Mouse (Mus musculus) liver, embryonic 13.5 days (tissue): ENCODE measurements around the gene Syde1. TPM values are rescaled to one million over a fixed set of nuclear protein-coding genes. Genes with fewer than 3 reads are reported as not detected.
"Not testable (repeated sequence)": the region's sequence is repeated elsewhere in the genome, so short reads cannot be mapped to it uniquely, and the experiment has no call there.

ENCODE experiments used
- ATAC-seq: fragments of 200-750 bp; cut with Nextera tagmentation; 2 replicates; pipeline ENCODE4 v1.8.0; 2017; ENCODE audit warnings: low read depth, mild to moderate bottlenecking, moderate number of reproducible peaks, moderate library complexity
- DNase-seq: peaks from one replicate; pipeline ENCODE4 v3.0.0; 2022
- H3K27ac ChIP-seq: fragments of 300-500 bp; sonication (generic); 2 replicates; pipeline ENCODE4 v1.5.1; 2015; ENCODE audit warnings: moderate library complexity, mild to moderate bottlenecking, inconsistent platforms
- H3K27me3 ChIP-seq: fragments of 300-500 bp; sonication (generic); 2 replicates; pipeline ENCODE4 v1.6.1; 2015; ENCODE audit warnings: mild to moderate bottlenecking, inconsistent platforms
- H3K36me3 ChIP-seq: fragments of 300-500 bp; sonication (generic); 2 replicates; pipeline ENCODE4 v1.6.1; 2015; ENCODE audit warnings: mild to moderate bottlenecking, inconsistent platforms
- H3K4me1 ChIP-seq: fragments of 300-500 bp; sonication (generic); replicated peaks from 2 replicates; pipeline ENCODE4 v1.6.1; 2015; ENCODE audit warnings: inconsistent platforms
- H3K4me2 ChIP-seq: fragments of 300-500 bp; sonication (generic); 2 replicates; pipeline ENCODE4 v1.6.1; 2015; ENCODE audit warnings: inconsistent platforms, mild to moderate bottlenecking, moderate library complexity
- H3K4me3 ChIP-seq: fragments of 300-500 bp; sonication (generic); replicated peaks from 2 replicates; pipeline ENCODE4 v1.5.1; 2015; ENCODE audit warnings: mild to moderate bottlenecking, inconsistent platforms
- H3K9ac ChIP-seq: fragments of 300-500 bp; sonication (generic); 2 replicates; pipeline ENCODE4 v1.6.1; 2015; ENCODE audit warnings: mild to moderate bottlenecking, inconsistent platforms
- H3K9me3 ChIP-seq: fragments of 300-500 bp; sonication (generic); replicated peaks from 2 replicates; pipeline ENCODE4 v1.6.1; 2016; ENCODE audit warnings: inconsistent platforms
- WGBS: fragments of 180-500 bp; shearing (Covaris S2); methylation state at CpG from one replicate; pipeline ENCODE4 v1.1.7; 2015; ENCODE audit not compliant: insufficient replicate concordance; 5-methylcytosine and 5-hydroxymethylcytosine counted together
- polyA plus RNA-seq: library from polyadenylated mRNA; unstranded; fragments of >200 nt; fragmentation: Nextera tagmentation; extraction: Ambion mirVana; gene quantifications from 2 replicates; pipeline ENCODE4 v1.2.1, GENCODE M21; 2015

Gene Syde1
- polyA plus RNA-seq = 1.8 TPM in 2 replicates

DNA sequence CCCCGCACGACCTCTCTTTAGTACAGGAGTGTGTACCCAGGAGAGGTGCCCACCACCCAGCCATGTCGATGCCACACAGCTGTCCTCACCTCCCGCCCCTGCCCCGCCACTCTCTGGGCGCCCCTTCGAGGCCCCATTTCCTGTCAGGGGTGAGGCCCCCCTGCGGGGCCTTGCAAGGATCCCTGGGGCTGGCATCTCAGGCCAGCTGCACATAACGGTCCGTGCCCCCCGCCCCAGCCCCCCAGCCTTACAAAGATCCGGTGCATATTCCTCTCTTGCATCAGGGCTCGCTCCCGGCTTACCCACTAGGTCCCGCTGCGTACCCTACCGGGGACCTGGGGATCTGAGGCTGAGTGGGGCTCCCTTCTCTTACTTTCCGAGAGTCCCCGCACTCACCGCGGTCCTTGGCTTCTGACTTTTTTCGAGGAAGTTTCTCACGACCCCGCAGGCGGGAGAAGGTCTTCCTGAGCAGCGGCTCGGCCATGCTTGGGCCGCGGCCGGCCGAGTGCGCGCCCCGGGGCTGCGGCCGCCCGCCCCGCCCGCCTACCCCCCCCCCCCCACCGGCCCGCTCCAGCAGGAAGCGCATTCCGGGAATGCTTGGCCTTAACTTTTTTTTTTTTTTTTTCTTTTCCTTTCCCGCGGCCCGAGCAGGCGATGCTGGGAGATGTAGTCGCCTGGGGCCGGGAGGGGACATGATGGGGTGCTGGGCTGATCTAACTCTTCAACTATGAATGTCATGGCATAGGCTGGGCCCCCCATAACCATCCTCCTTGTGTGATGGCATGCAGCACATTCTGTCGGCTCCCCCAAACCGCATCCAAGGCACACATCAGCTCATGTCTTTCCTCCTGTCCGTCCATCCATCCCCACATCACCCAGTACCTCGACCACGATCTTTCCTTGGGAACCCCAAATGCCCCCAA, at the start of gene Syde1:
Gene Syde1, minus strand, starts transcription at position 559 of the 923 bp plus-strand sequence.
- WGBS = 5% methylated on average over 44 of the region's 54 CpGs
- DNase-seq (no peak), ATAC-seq (0 out of 2 replicates have a peak, but pooled peaks have one; percentile 47)
- H3K36me3 ChIP-seq = peaks cover 9% of the 10 kb centered on the region
- peaks cover 72% of the 10 kb centered on the region for H3K27me3 ChIP-seq
- peak within 1 kb of the TSS; percentile 57 for H3K4me2 ChIP-seq
- no peaks in the 10 kb centered on the region for H3K9me3 ChIP-seq
- H3K4me1 ChIP-seq = peaks cover 3% of the 10 kb centered on the region; the same call in 1 of the 2 replicates
- H3K9ac ChIP-seq = peak within 1 kb of the TSS; percentile 52
- H3K27ac ChIP-seq = peak within 1 kb of the TSS; percentile 37
- H3K4me3 ChIP-seq = peak within 1 kb of the TSS; percentile 52

DNA sequence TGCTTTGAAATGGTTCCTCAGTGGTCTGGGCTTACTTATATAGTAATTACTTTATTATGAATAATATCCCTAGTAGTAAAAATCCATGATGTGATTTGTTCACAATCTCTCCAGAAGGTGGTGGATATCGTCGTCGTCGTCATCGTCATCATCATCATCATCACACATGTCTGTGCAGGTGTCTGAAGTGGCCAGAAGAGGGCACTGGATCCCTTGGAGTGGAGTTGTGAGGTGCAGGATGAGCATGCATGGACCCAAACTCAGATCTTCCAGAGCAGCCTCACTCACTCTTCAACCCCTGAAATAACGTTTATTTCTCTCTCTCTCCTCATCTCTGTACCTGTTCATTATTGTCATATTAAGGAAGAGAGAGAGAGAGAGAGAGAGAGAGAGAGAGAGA, 40.5 kb upstream of the Syde1 start:
- 14% methylated on average over 6 of the region's 6 CpGs for WGBS
- ATAC-seq (no peak), DNase-seq (no peak)

DNA sequence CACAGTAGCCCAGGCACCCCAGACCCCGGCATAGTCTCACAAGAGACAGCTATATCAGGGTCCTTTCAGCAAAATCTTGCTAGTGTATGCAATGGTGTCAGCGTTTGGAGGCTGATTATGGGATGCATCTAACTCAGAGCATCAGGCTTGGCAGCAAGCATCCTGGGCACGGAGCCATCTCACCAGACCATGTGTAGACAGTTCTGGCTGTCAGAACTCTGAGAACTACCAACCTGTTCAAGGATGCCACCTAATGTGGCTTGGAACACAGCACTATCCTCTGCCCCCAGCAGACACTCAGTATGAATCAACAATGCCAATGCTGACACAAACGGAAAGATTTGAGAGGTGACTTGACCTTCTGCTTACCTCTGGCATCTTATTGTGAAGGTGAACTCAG, 38.4 kb upstream of the Syde1 start:
- 58% methylated on average over 4 of the region's 4 CpGs for WGBS
- DNase-seq = no peak
- Histone ChIP-seq H3K4me3 (no peak overlapping the region), H3K27ac (no peak overlapping the region), H3K4me1 (no peaks in the 10 kb centered on the region), H3K9ac (no peak overlapping the region), H3K9me3 (no peaks in the 10 kb centered on the region), H3K27me3 (no peaks in the 10 kb centered on the region), H3K36me3 (no peaks in the 10 kb centered on the region), H3K4me2 (no peak overlapping the region)
- ATAC-seq = no peak

More for the DNA sequence above, 40.5 kb upstream of the Syde1 start:
- Histone ChIP-seq H3K4me3 (no peak overlapping the region), H3K4me1 (no peaks in the 10 kb centered on the region), H3K36me3 (no peaks in the 10 kb centered on the region), H3K9me3 (no peaks in the 10 kb centered on the region), H3K27ac (no peak overlapping the region), H3K4me2 (no peak overlapping the region), H3K9ac (no peak overlapping the region), H3K27me3 (no peaks in the 10 kb centered on the region)

DNA sequence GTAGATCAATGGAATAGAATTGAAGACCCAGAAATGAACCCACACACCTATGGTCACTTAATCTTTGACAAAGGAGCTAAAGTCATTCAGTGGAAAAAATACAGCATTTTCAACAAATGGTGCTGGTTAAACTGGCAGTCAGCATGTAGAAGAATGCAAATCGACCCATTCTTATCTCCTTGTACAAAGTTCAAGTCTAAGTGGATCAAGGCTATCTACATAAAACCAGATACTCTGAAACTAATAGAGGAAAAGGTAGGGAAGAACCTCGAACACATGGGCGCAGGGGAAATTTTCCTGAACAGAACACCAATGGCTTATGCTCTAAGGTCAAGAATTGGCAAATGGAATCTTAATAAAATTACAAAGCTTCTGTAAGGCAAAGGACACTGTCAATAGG, 31.4 kb upstream of the Syde1 start:
- 57% methylated on average over 3 of the region's 3 CpGs for WGBS
- not testable (repeated sequence) for H3K27ac ChIP-seq, H3K9me3 ChIP-seq, ATAC-seq, H3K4me3 ChIP-seq, H3K9ac ChIP-seq, H3K36me3 ChIP-seq, H3K4me1 ChIP-seq, H3K4me2 ChIP-seq, DNase-seq, H3K27me3 ChIP-seq

DNA sequence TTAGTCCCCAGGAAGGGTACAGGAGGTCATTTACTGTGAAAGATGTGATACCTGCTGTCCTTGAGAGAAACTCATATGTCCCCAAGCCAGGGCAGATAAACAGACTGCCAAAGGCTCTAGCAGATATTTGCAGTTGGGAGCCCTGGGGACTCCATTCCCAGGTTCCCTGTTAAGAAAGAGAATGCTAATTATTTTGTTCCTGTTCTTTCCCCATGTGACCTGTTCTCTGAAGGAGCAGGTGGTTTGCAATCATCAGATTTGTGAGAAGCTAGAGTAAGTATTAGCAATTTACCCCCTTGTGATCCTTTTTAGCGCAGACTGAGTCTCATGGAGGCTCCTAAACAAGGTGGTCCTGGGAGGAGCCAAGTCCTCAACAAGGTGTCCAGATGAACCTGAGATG, 26.2 kb upstream of the Syde1 start, which contains the start of gene Olfr1357:
Gene Olfr1357, minus strand, starts transcription at position 101 of the 400 bp plus-strand sequence.
- Histone ChIP-seq H3K27ac (no peak within 1 kb of the TSS), H3K27me3 (no peaks in the 10 kb centered on the region), H3K4me2 (no peak within 1 kb of the TSS), H3K9ac (no peak within 1 kb of the TSS), H3K9me3 (no peaks in the 10 kb centered on the region), H3K4me3 (no peak within 1 kb of the TSS), H3K4me1 (no peaks in the 10 kb centered on the region), H3K36me3 (no peaks in the 10 kb centered on the region)
- DNase-seq (no peak), ATAC-seq (no peak)
- 56% methylated on average over 1 of the region's 1 CpGs for WGBS

DNA sequence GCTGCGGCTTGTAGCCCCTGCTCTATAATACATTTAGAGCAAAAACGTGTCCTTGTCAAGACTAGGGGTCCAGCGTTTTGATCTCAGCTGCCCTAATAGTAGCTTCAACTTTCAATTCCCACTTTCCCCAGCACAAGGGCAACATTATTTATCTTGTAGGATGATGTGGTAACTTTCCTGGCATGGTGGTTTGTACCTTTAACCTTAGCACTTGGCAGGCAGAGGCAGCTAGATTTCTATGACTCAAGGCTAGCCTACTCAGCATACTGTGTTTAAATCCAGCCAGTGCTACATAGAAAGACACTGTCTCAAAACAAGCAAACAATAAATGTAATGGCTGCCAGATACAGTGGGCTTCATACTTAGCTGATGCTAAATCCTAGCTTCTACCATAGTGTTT, 15.8 kb upstream of the Syde1 start:
- H3K36me3 ChIP-seq = no peaks in the 10 kb centered on the region
- H3K9me3 ChIP-seq = no peaks in the 10 kb centered on the region
- DNase-seq = no peak
- H3K9ac ChIP-seq = no peak overlapping the region
- 44% methylated on average over 3 of the region's 3 CpGs for WGBS
- ATAC-seq = no peak
- peaks cover 18% of the 10 kb centered on the region for H3K27me3 ChIP-seq
- H3K4me3 ChIP-seq = no peak overlapping the region
- no peak overlapping the region for H3K4me2 ChIP-seq
- H3K27ac ChIP-seq = no peak overlapping the region
- no peaks in the 10 kb centered on the region for H3K4me1 ChIP-seq

DNA sequence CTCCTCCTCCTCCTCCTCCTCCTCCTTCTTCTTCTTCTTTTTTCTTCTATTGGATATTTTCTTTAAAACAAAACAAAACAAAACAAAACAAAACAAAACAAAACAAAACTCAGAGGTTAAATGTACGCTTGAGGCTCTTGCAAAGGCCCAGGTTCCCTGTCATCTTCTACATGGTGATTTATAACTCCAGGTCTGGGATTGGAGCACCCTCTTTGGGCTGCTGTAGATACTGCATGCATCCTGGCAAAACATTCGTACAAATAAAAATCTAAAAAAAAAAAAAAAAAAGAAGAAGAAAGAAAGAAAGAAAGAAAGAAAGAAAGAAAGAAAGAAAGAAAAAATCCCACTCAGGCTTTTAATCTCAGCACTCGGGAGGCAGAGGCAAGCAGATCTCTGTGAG, 13.3 kb upstream of the Syde1 start:
- ATAC-seq (no peak), DNase-seq (no peak)
- WGBS = 26% methylated on average over 3 of the region's 3 CpGs
- no peaks in the 10 kb centered on the region for H3K36me3 ChIP-seq
- no peak overlapping the region for H3K4me2 ChIP-seq
- H3K27me3 ChIP-seq = peaks cover 25% of the 10 kb centered on the region
- no peak overlapping the region for H3K4me3 ChIP-seq
- no peak overlapping the region for H3K27ac ChIP-seq
- H3K4me1 ChIP-seq = no peaks in the 10 kb centered on the region
- no peaks in the 10 kb centered on the region for H3K9me3 ChIP-seq
- no peak overlapping the region for H3K9ac ChIP-seq

DNA sequence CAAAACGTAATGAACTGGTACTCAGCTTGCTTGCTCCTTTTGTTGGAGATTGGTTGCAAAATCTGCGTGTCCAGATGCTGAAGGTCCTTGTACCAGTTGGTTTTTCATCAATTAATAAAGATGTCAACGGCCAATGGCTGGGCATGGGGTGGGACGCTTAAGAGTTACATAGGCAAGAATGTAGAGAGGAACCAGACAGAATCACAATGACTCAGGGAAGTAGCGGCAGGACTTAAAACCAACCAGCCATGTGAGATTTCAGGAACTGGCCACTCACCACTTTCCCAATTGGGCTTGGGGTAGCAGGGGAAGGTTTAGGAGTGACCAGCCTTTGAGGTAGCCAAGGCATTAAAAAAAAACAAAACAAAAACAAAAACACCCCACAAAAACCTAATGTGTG, 8.1 kb upstream of the Syde1 start:
- H3K4me2 ChIP-seq = no peak overlapping the region
- H3K36me3 ChIP-seq = no peaks in the 10 kb centered on the region
- H3K9ac ChIP-seq = no peak overlapping the region
- WGBS = 54% methylated on average over 5 of the region's 5 CpGs
- no peaks in the 10 kb centered on the region for H3K9me3 ChIP-seq
- no peak for ATAC-seq
- no peak overlapping the region for H3K4me3 ChIP-seq
- H3K4me1 ChIP-seq = no peaks in the 10 kb centered on the region
- H3K27me3 ChIP-seq = peaks cover 36% of the 10 kb centered on the region
- H3K27ac ChIP-seq = no peak overlapping the region
- DNase-seq = no peak

DNA sequence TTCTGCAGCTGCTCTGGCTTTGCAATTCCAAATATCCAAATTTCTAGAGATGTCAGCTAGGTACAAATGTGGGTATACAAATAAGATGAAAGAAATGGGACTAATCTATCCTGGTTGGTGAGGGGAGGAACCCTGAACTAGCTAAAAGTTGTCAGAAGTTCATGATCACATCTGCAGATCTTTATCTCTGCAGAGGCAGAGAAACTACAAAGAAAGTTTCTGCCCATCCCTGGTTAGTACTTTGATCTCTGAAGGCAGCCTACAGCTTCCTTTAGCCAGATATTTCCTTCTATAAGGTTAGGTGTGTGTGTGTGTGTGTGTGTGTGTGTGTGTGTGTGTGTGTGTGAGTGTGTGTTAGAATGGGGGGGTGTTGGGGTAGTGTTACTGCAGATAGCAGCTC, 2.8 kb upstream of the Syde1 start:
- Histone ChIP-seq H3K9me3 (no peaks in the 10 kb centered on the region), H3K4me1 (peaks cover 3% of the 10 kb centered on the region; the same call in 1 of the 2 replicates), H3K4me3 (no peak overlapping the region), H3K36me3 (no peaks in the 10 kb centered on the region), H3K9ac (no peak overlapping the region), H3K27ac (no peak overlapping the region), H3K4me2 (no peak overlapping the region), H3K27me3 (peaks cover 69% of the 10 kb centered on the region)
- DNase-seq (no peak), ATAC-seq (no peak)

DNA sequence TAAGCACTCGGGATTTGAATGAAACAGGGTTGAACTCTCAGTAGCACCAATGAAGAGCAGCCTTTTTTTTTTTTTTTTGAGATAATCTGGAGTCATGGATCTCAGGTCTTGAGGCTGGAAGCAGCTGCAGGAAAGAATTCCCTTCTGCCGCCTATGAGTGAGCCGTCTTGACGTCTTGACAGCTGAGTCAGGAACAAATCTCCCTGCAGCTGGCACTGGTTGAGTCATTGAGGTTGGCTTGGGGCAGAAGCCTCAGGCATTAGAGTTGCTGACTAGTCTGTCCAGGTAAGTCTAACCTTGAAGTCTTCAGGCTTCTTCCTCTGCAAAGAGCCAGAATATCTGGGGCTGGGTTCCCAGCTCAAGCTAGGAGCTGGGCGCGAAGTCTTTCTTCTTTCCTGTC, 2.4 kb upstream of the Syde1 start:
- DNase-seq = no peak
- Histone ChIP-seq H3K27me3 (peaks cover 72% of the 10 kb centered on the region), H3K4me2 (no peak overlapping the region), H3K9me3 (no peaks in the 10 kb centered on the region), H3K36me3 (0 out of 2 replicates have a peak, but pooled peaks cover 3% of the 10 kb centered on the region), H3K4me1 (peaks cover 3% of the 10 kb centered on the region; the same call in 1 of the 2 replicates), H3K9ac (no peak overlapping the region), H3K4me3 (no peak overlapping the region), H3K27ac (no peak overlapping the region)
- WGBS = 62% methylated on average over 6 of the region's 6 CpGs
- ATAC-seq = no peak

DNA sequence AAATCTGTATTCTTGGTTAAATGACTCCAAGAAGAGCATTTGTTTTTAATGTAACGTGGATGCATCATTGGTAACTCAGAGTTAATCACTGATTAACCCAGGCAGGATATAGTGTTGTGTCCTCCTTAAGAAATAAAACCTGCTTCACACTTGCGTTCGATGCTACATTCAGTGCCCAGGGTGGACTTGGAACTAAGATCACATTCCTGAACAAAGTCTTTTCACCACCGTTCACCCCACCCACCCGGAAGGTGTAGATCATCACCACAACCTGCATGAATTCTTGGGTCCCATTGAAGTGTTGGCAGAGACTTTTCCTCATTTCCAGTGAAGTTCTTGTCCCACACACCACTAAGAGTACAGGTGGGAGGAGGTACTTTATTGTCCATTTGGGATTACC, 2.0 kb upstream of the Syde1 start:
- ATAC-seq (no peak), DNase-seq (no peak)
- Histone ChIP-seq H3K4me1 (peaks cover 3% of the 10 kb centered on the region; the same call in 1 of the 2 replicates), H3K4me2 (no peak overlapping the region), H3K27me3 (peaks cover 77% of the 10 kb centered on the region), H3K9ac (no peak overlapping the region), H3K9me3 (no peaks in the 10 kb centered on the region), H3K36me3 (0 out of 2 replicates have a peak, but pooled peaks cover 6% of the 10 kb centered on the region), H3K4me3 (no peak overlapping the region), H3K27ac (no peak overlapping the region)
- WGBS = 66% methylated on average over 5 of the region's 5 CpGs
